Mouse (Mus musculus): Measurements from ENCODE around the gene Parp16. TPM values are rescaled to one million over a fixed set of nuclear protein-coding genes. Genes with fewer than 3 reads are reported as not detected.

Gene Parp16
- polyA plus RNA-seq, 1 experiment from 2014 or later = 7.5 TPM

DNA sequence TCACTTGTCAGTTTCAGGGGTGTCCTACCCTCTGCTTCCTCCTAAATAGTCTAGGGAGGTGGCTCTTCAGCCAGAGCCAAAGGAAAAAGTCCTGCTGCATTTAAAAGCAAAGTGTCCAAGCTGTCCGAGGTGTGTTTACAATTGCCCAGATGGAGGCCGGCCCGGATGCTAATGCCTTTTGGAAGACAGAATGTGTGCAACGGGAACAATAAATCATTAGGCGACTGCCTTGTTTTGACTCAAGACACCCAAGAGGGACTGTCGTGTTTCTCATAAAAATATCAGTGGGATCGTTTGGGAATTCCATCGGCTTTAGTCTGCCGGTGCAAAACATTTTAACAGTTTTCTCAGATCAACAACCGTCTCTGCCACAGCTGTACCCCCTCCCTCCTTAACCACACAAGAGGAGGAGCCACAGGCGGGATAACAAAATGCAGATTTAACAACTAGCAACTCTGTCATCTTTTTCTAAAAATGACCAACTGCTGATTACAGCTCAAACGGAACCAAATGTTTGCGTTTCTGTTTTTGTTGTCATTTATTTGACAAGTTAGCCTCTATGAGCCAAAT lies 43.1 kb downstream of the Parp16 start:
- no peak overlapping the region for H3K4me3 ChIP-seq (ENCODE audit: low read depth, low read length)
- H3K27ac ChIP-seq (ENCODE audit: low read depth, low read length) = no peak overlapping the region
- H3K36me3 ChIP-seq (ENCODE audit: control insufficient read depth, insufficient read depth, low read length) = no peaks in the 10 kb centered on the region
- WGBS = 65% methylated on average over 13 of the region's 13 CpGs
- no peak overlapping the region for H3K9ac ChIP-seq (ENCODE audit: low read depth, low read length)
- no peak for ATAC-seq (replicated peaks; ENCODE audit: low FRiP score)
- no peaks in the 10 kb centered on the region for H3K9me3 ChIP-seq (ENCODE audit: control insufficient read depth, low read length)
- no peaks in the 10 kb centered on the region for H3K27me3 ChIP-seq (replicated peaks; ENCODE audit: control insufficient read depth, insufficient read depth, low read length)
- DNase-seq (ENCODE audit: low spot score) = no peak
- no peak overlapping the region for H3K4me2 ChIP-seq
- H3K4me1 ChIP-seq (replicated peaks; ENCODE audit: control insufficient read depth, insufficient read depth, low read length) = no peaks in the 10 kb centered on the region

DNA sequence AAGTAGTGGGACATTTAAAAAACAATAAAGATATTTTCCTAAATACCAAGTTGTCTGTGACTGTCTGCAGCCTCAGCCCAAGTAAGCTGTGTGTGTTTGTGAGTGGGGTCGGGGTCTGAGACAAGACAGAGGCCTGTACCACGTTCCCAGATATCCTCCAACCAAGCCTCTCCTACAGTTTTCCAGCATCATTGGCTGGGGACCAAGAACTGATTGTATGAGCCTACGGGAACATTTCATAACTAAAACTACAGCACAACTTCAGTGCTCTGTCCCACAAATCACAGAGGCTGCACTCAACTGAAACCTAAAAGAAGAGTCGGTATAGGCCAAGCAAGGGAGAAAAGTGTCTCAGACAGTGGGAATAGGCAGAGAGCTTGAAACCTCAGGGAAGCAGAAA lies 44.0 kb downstream of the Parp16 start:
- Histone ChIP-seq H3K9me3 (ENCODE audit: control insufficient read depth, low read length) (no peaks in the 10 kb centered on the region), H3K27me3 (replicated peaks; ENCODE audit: control insufficient read depth, insufficient read depth, low read length) (no peaks in the 10 kb centered on the region), H3K4me2 (no peak overlapping the region), H3K9ac (ENCODE audit: low read depth, low read length) (no peak overlapping the region), H3K27ac (ENCODE audit: low read depth, low read length) (no peak overlapping the region), H3K4me3 (ENCODE audit: low read depth, low read length) (no peak overlapping the region), H3K36me3 (ENCODE audit: control insufficient read depth, insufficient read depth, low read length) (no peaks in the 10 kb centered on the region), H3K4me1 (replicated peaks; ENCODE audit: control insufficient read depth, insufficient read depth, low read length) (peaks cover under 1% of the 10 kb centered on the region; the same call in 1 of the 2 replicates)
- no peak for ATAC-seq (replicated peaks; ENCODE audit: low FRiP score)
- DNase-seq (ENCODE audit: low spot score) = no peak
- WGBS = 82% methylated on average over 4 of the region's 4 CpGs

DNA sequence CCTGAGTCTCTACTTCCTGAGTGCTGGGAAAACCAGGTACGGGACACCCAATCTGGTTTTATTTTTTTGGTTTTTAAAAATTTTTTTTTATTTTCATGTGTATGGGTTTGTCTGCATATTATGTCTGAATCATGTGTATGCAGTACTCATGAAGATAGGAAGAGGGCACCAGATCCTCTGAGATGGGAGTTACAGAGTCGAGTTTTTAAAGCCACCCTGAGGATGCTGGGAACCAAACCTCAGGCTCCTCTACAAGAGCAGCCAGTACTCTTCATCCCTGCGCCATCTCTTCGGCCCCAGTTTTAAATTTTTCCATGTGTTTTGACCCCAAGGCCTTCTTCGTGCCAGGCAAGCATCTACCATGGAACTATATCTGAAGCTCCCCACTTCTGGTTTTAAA lies 44.6 kb downstream of the Parp16 start:
- Histone ChIP-seq H3K4me1 (replicated peaks; ENCODE audit: control insufficient read depth, insufficient read depth, low read length) (peaks cover 3% of the 10 kb centered on the region; the same call in 1 of the 2 replicates), H3K36me3 (ENCODE audit: control insufficient read depth, insufficient read depth, low read length) (no peaks in the 10 kb centered on the region), H3K4me2 (no peak overlapping the region), H3K27ac (ENCODE audit: low read depth, low read length) (no peak overlapping the region), H3K9me3 (ENCODE audit: control insufficient read depth, low read length) (no peaks in the 10 kb centered on the region), H3K9ac (ENCODE audit: low read depth, low read length) (no peak overlapping the region), H3K27me3 (replicated peaks; ENCODE audit: control insufficient read depth, insufficient read depth, low read length) (no peaks in the 10 kb centered on the region), H3K4me3 (ENCODE audit: low read depth, low read length) (no peak overlapping the region)
- ATAC-seq (replicated peaks; ENCODE audit: low FRiP score) = no peak
- DNase-seq (ENCODE audit: low spot score) = no peak
- WGBS = 86% methylated on average over 5 of the region's 5 CpGs

DNA sequence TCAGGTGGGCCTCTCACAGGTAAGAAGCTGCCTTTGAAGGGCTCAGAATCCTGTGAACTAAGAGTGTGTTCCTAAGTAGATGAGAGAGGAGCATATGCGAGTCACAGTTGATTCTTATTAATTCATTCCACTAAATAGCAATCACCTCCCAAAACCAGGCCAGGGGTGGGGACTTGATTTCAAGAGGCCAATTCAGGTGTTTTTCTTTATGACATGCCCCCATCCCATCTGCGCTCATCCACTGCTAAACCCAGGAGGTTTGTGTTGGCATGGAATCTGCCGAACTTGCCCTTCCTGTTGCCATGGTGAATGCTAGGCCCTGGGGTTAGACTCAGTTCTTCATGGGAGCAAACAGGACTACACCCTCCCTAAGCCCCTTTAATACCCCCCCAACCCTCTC lies 45.4 kb downstream of the Parp16 start:
- H3K9me3 ChIP-seq (ENCODE audit: control insufficient read depth, low read length) = no peaks in the 10 kb centered on the region
- 85% methylated on average over 3 of the region's 3 CpGs for WGBS

DNA sequence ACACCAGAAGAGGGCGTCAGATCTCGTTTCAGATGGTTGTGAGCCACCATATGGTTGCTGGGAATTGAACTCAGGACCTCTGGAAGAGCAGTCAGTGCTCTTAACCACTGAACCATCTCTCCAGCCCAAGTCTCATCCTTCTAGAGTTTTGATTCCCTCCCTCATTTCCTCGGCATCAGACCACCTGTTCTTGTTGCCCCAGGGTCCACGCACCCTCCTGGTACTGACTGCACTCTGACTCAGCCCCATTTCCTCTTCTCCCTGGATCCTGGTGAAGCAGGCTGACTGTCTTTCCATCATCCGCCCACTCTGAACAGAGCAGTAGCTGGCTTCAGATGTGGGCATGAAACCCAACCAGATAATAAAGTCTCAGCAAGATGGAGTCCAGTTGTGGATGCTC lies 46.8 kb downstream of the Parp16 start:
- WGBS = 53% methylated on average over 5 of the region's 5 CpGs
- Histone ChIP-seq H3K9ac (ENCODE audit: low read depth, low read length) (no peak overlapping the region), H3K27me3 (replicated peaks; ENCODE audit: control insufficient read depth, insufficient read depth, low read length) (no peaks in the 10 kb centered on the region)

More for the DNA sequence above, 45.4 kb downstream of the Parp16 start:
- no peak overlapping the region for H3K4me3 ChIP-seq (ENCODE audit: low read depth, low read length)
- H3K4me1 ChIP-seq (replicated peaks; ENCODE audit: control insufficient read depth, insufficient read depth, low read length) = peaks cover 3% of the 10 kb centered on the region; the same call in 1 of the 2 replicates
- no peaks in the 10 kb centered on the region for H3K27me3 ChIP-seq (replicated peaks; ENCODE audit: control insufficient read depth, insufficient read depth, low read length)
- DNase-seq (ENCODE audit: low spot score) (no peak), ATAC-seq (replicated peaks; ENCODE audit: low FRiP score) (no peak)
- no peak overlapping the region for H3K9ac ChIP-seq (ENCODE audit: low read depth, low read length)
- H3K36me3 ChIP-seq (ENCODE audit: control insufficient read depth, insufficient read depth, low read length) = no peaks in the 10 kb centered on the region
- no peak overlapping the region for H3K4me2 ChIP-seq
- no peak overlapping the region for H3K27ac ChIP-seq (ENCODE audit: low read depth, low read length)

DNA sequence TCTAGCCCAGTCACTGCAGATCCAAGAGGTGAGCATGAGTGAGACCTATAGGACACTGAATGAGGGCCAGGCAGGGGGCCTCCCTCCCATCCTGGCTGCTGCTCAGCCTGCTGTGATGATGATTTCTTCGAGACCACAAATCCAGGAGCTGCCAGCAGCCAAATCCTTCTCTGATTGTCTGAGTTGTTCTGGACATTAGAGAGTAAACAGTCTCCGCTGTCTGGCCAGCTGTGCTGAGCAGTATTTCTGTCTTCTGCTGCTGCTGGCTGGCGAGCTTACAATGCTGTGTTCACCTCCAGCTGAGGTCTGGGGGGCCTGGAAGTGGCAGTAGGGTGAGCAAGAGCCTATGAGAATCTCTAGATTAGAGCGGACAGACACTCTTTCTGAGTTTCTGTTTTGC lies 48.1 kb downstream of the Parp16 start:
- H3K4me1 ChIP-seq (replicated peaks; ENCODE audit: control insufficient read depth, insufficient read depth, low read length) = peaks cover 3% of the 10 kb centered on the region; the same call in 1 of the 2 replicates
- H3K9me3 ChIP-seq (ENCODE audit: control insufficient read depth, low read length) = no peaks in the 10 kb centered on the region
- no peak overlapping the region for H3K9ac ChIP-seq (ENCODE audit: low read depth, low read length)
- H3K27ac ChIP-seq (ENCODE audit: low read depth, low read length) = no peak overlapping the region; the same call in 1 of the 2 replicates
- H3K4me2 ChIP-seq = no peak overlapping the region
- H3K4me3 ChIP-seq (ENCODE audit: low read depth, low read length) = no peak overlapping the region
- ATAC-seq (replicated peaks; ENCODE audit: low FRiP score) = no peak
- no peak for DNase-seq (ENCODE audit: low spot score)
- 70% methylated on average over 4 of the region's 4 CpGs for WGBS
- H3K27me3 ChIP-seq (replicated peaks; ENCODE audit: control insufficient read depth, insufficient read depth, low read length) = no peaks in the 10 kb centered on the region
- no peaks in the 10 kb centered on the region for H3K36me3 ChIP-seq (ENCODE audit: control insufficient read depth, insufficient read depth, low read length)

More for the DNA sequence above, 46.8 kb downstream of the Parp16 start:
- no peak overlapping the region for H3K4me3 ChIP-seq (ENCODE audit: low read depth, low read length)
- no peaks in the 10 kb centered on the region for H3K36me3 ChIP-seq (ENCODE audit: control insufficient read depth, insufficient read depth, low read length)
- no peaks in the 10 kb centered on the region for H3K9me3 ChIP-seq (ENCODE audit: control insufficient read depth, low read length)
- DNase-seq (ENCODE audit: low spot score) = no peak
- H3K4me2 ChIP-seq = no peak overlapping the region
- H3K27ac ChIP-seq (ENCODE audit: low read depth, low read length) = no peak overlapping the region
- ATAC-seq (replicated peaks; ENCODE audit: low FRiP score) = no peak
- H3K4me1 ChIP-seq (replicated peaks; ENCODE audit: control insufficient read depth, insufficient read depth, low read length) = peaks cover 3% of the 10 kb centered on the region; the same call in 1 of the 2 replicates

DNA sequence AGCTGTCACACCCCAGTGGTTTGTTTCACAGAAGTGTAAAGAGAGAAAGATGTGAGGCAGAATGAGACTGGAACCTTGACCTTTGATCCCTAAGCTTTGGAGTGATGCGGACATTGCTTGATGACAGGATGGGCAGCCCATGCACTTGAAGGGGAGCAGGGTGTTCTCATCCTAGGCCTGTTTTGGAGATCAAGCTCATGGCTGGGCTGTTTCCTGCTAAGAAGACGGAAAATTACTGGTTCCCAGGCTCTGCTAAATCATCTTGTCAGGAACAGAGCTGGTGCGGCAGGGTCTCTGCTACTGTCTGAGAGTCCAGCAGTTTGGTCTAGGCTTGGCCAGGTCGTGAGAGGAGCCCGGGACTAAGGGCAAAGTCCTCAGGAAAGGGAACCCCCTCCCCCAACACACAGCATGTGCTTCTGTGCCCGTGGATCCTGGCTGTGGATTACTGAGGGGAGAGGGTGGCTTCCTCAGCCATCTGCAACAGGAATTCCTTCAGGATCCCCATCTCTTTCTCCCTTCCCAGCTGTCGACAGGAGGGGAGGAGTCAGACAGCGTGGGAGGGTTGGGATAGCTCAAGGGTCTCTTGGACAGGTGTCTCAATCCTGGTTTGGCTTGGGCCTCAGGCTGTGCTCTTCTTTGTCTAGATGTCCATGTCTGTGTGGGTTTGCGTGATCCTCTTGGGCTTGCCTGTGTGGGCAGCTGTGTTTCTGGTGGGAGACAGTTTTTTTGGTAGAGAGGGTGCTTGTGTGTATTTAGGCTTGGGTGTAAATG lies 49.1 kb downstream of the Parp16 start:
- H3K27me3 ChIP-seq (replicated peaks; ENCODE audit: control insufficient read depth, insufficient read depth, low read length) = no peaks in the 10 kb centered on the region
- H3K9me3 ChIP-seq (ENCODE audit: control insufficient read depth, low read length) = no peaks in the 10 kb centered on the region
- H3K4me2 ChIP-seq = no peak overlapping the region
- H3K27ac ChIP-seq (ENCODE audit: low read depth, low read length) = no peak overlapping the region; the same call in 1 of the 2 replicates
- 45% methylated on average over 9 of the region's 9 CpGs for WGBS
- H3K4me1 ChIP-seq (replicated peaks; ENCODE audit: control insufficient read depth, insufficient read depth, low read length) = peaks cover 3% of the 10 kb centered on the region; the same call in 1 of the 2 replicates
- no peak overlapping the region for H3K4me3 ChIP-seq (ENCODE audit: low read depth, low read length)
- ATAC-seq (replicated peaks; ENCODE audit: low FRiP score) (no peak), DNase-seq (ENCODE audit: low spot score) (no peak)
- H3K9ac ChIP-seq (ENCODE audit: low read depth, low read length) = no peak overlapping the region
- H3K36me3 ChIP-seq (ENCODE audit: control insufficient read depth, insufficient read depth, low read length) = no peaks in the 10 kb centered on the region

DNA sequence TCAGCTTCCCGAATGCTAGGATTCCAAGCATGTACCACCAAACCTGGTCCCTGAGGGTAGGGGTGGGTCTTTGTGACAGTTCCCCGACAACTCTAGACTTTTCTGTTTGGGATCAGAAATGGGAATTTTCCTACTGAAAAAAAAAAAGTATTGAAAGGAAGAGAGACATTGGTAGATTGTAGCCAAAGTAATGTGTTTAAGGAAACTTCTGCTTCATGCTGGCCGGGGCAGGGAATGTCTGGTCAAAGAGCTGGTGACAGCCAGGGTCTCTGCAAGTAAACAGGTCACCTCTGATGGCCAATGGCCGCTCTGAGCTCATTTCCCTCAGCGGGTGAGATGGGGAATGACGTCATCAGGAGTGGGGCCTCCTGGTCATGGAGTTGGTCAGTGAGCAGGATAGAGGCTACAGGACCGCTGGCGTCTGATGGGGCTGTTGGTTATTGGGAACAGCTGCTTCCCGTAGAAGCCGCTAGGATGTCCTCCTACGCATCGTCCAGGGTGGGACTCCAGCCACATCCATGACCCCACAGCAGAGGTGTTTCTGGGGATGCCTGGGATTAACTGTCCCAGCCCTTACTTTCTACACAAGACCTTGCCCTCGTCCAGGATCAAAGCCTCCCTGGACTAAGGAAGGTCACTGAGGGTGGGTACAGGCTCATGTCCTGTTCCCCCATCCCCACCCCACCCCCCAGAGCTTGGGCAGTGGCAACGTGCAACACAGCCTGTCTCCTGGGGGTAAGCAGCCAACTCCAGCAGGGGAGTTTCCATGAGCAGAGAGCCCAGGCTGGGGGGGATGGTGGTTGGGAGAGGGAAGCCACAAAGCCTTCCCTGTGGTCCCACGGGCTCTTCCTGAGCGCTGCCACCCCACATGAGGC lies 52.6 kb downstream of the Parp16 start:
- DNase-seq (ENCODE audit: low spot score) = no peak
- no peaks in the 10 kb centered on the region for H3K27me3 ChIP-seq (replicated peaks; ENCODE audit: control insufficient read depth, insufficient read depth, low read length)
- no peak overlapping the region for H3K4me3 ChIP-seq (ENCODE audit: low read depth, low read length)
- H3K27ac ChIP-seq (ENCODE audit: low read depth, low read length) = no peak overlapping the region
- no peak for ATAC-seq (replicated peaks; ENCODE audit: low FRiP score)
- H3K9me3 ChIP-seq (ENCODE audit: control insufficient read depth, low read length) = no peaks in the 10 kb centered on the region
- no peaks in the 10 kb centered on the region for H3K36me3 ChIP-seq (ENCODE audit: control insufficient read depth, insufficient read depth, low read length)
- H3K4me2 ChIP-seq = no peak overlapping the region
- WGBS = 66% methylated on average over 16 of the region's 16 CpGs
- peaks cover 3% of the 10 kb centered on the region; the same call in 1 of the 2 replicates for H3K4me1 ChIP-seq (replicated peaks; ENCODE audit: control insufficient read depth, insufficient read depth, low read length)
- H3K9ac ChIP-seq (ENCODE audit: low read depth, low read length) = no peak overlapping the region
